Mouse (Mus musculus) heart, embryonic 16.5 days (tissue): ENCODE measurements at regions not wholly inside any gene's neighbourhood (a gene's known extent, or its start where the extent isn't known, plus 50 kb on each side); places are given as distances from the start of the nearest gene placed in this dataset.

Experiments used
- ATAC-seq: fragments of 200-750 bp; cut with Nextera tagmentation; replicated peaks from 2 replicates; pipeline ENCODE4 v1.8.0; 2017; ENCODE audit warnings: moderate number of reproducible peaks; ENCODE audit not compliant: insufficient read depth, low FRiP score; ENCODE audit errors: extremely low read depth
- H3K27ac ChIP-seq: fragments of 300-500 bp; sonication (generic); 2 replicates; pipeline ENCODE4 v1.5.1; 2014; ENCODE audit warnings: mild to moderate bottlenecking, low read length, control low read depth, moderate library complexity
- H3K27me3 ChIP-seq: fragments of 300-500 bp; sonication (generic); 2 replicates; pipeline ENCODE4 v1.6.1; 2014; ENCODE audit warnings: low read length, mixed read lengths; ENCODE audit not compliant: control insufficient read depth, insufficient read depth
- H3K36me3 ChIP-seq: fragments of 300-500 bp; sonication (generic); 2 replicates; pipeline ENCODE4 v1.6.1; 2014; ENCODE audit not compliant: control insufficient read depth, insufficient read depth
- H3K4me1 ChIP-seq: fragments of 300-500 bp; sonication (generic); 2 replicates; pipeline ENCODE4 v1.6.1; 2014; ENCODE audit warnings: low read length, mixed read lengths; ENCODE audit not compliant: control insufficient read depth, insufficient read depth
- H3K4me2 ChIP-seq: fragments of 300-500 bp; sonication (generic); 2 replicates; pipeline ENCODE4 v1.6.1; 2014; ENCODE audit warnings: low read depth, mild to moderate bottlenecking, control low read depth, low read length
- H3K4me3 ChIP-seq: fragments of 300-500 bp; sonication (generic); 2 replicates; pipeline ENCODE4 v1.5.1; 2014; ENCODE audit warnings: mild to moderate bottlenecking, control low read depth, low read length
- H3K9ac ChIP-seq: fragments of 300-500 bp; sonication (generic); 2 replicates; pipeline ENCODE4 v1.6.1; 2014; ENCODE audit warnings: low read length, control low read depth
- H3K9me3 ChIP-seq: fragments of 300-500 bp; sonication (generic); replicated peaks from 2 replicates; pipeline ENCODE4 v1.6.1; 2016; ENCODE audit warnings: low read length; ENCODE audit not compliant: control insufficient read depth
- WGBS: fragments of 180-500 bp; shearing (Covaris S2); extraction: QIAGEN DNeasy Blood & Tissue Kit; methylation state at CpG from one replicate; pipeline ENCODE4 v1.1.7; 2014; 5-methylcytosine and 5-hydroxymethylcytosine counted together

DNA sequence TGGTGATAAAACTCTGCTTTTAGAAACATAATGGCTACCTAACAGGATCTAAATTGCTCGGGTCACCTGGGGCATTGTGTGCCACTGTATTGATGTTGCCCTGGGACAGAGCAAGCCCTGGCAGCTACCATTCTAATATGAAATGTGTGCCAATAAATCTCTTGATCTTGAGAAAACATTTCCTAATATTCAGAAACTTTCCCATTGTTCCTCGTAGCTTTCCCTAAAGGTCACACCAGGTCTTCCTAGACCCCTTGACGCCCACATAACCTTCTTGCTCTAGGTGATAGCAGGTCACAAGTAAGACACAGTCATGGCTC is 378.2 kb upstream of the Mmadhc start:
- no peak for ATAC-seq
- WGBS = 82% methylated on average over 3 of the region's 3 CpGs
- H3K27ac ChIP-seq = no peak overlapping the region
- H3K9me3 ChIP-seq = no peaks in the 10 kb centered on the region
- H3K27me3 ChIP-seq = no peaks in the 10 kb centered on the region
- no peak overlapping the region for H3K4me3 ChIP-seq
- H3K9ac ChIP-seq = no peak overlapping the region
- no peak overlapping the region for H3K4me2 ChIP-seq
- peaks cover 3% of the 10 kb centered on the region; the same call in 1 of the 2 replicates for H3K4me1 ChIP-seq
- H3K36me3 ChIP-seq = no peaks in the 10 kb centered on the region

DNA sequence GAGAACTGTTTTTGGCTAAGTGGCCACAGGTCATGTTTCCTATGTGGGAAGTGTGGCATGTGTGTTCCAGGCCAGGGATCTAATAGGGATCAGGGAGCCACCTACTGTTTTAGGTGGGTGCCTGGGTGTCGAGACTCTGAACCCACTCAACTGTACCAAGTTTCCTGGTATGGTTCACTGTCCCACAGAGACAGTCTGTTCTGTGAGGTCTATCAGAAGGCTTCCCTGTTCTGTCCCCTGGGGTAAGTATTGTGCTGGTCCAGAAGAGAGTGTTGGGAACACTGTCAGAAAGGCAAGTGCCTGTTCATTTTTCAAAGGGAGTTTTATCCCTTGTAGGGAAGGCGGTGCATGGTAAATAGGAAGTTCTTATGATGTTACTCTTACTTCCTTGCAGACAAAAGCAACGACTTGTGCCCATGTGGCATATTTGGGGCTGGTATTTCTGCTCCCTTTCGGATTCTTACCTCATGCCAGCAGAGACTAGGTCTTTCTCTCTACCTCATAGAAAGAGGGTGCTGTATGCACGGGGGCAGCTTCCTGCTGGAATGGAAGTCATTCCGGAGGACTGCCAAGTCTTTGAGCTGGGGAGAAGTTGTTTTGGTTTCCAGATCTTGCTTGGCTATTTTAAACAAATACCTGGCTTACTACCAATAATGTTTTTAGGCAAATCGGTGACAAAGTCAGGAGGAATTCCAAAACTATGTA is 377.7 kb upstream of the Mmadhc start:
- no peaks in the 10 kb centered on the region for H3K9me3 ChIP-seq
- H3K27me3 ChIP-seq = no peaks in the 10 kb centered on the region
- WGBS = 67% methylated on average over 7 of the region's 7 CpGs
- peaks cover 3% of the 10 kb centered on the region; the same call in 1 of the 2 replicates for H3K4me1 ChIP-seq
- no peak for ATAC-seq
- H3K4me3 ChIP-seq = no peak overlapping the region
- no peak overlapping the region for H3K27ac ChIP-seq
- H3K4me2 ChIP-seq = no peak overlapping the region
- H3K9ac ChIP-seq = no peak overlapping the region
- no peaks in the 10 kb centered on the region for H3K36me3 ChIP-seq

DNA sequence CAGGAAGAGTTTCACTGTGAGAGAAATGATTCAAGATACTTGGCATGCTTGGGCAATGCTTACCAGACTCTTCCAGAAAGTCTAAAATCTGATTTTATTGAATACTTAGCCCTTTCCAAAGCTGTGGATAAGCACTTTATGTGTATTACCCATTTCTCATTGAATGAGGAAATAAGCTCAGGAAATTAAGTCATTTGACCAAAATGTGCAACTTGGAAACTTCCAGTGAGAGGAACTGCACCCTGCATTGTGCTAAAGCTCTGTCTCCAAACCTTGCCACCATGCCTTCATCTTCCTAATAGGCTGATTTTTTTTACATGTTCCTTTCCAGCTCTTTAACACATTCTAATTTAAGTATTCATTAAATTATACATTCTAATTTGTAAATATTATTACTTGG is 372.7 kb upstream of the Mmadhc start:
- no peak overlapping the region for H3K27ac ChIP-seq
- H3K36me3 ChIP-seq = no peaks in the 10 kb centered on the region
- no peak overlapping the region for H3K4me3 ChIP-seq
- H3K27me3 ChIP-seq = no peaks in the 10 kb centered on the region
- H3K4me1 ChIP-seq = no peaks in the 10 kb centered on the region
- ATAC-seq = no peak
- no peak overlapping the region for H3K4me2 ChIP-seq
- H3K9ac ChIP-seq = no peak overlapping the region
- 0 out of 2 replicates have a peak, but pooled peaks cover 3% of the 10 kb centered on the region for H3K9me3 ChIP-seq

DNA sequence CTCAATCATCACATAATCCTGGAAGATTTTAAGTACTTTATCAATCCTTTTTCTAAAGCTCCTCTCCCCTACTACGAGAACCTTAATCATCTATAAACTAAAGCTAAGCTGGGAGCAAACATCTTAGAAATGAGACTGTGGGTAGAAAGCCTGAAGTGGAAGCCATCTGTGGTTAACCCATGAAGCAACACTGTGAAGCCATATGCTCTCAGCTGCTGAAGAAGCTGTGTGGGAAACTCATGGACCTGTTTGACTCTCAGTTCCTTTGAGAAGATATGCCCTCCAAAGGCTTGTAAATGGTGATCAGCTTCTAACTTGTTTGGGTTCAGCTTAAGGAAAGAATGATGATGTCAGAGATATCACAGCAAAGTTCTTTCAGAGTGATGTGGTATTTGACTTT is 372.2 kb upstream of the Mmadhc start:
- Histone ChIP-seq H3K27me3 (no peaks in the 10 kb centered on the region), H3K27ac (no peak overlapping the region), H3K4me3 (no peak overlapping the region), H3K9me3 (0 out of 2 replicates have a peak, but pooled peaks cover 3% of the 10 kb centered on the region), H3K4me2 (no peak overlapping the region), H3K9ac (no peak overlapping the region), H3K4me1 (no peaks in the 10 kb centered on the region), H3K36me3 (no peaks in the 10 kb centered on the region)
- WGBS = 72% methylated on average over 1 of the region's 1 CpGs
- ATAC-seq = no peak

DNA sequence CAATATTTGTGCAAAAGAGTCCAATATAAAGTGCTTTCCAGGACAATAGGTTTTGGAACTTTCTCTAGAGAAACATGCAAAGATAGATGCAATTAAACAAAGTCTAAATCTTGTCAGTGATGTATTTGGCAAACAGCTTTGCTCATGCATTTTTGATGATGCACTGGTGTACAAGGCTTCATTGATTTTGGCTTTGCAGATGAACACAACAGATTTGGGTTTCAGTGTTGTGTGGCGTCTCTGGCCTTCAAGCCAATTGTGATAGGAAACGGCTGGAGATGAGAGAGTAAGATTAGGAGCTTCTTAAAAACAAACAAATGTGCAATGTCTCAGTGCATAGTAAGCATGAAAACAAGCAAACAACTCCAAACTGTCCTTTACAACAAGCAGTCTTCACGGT is 370.6 kb upstream of the Mmadhc start:
- Histone ChIP-seq H3K27ac (no peak overlapping the region), H3K36me3 (no peaks in the 10 kb centered on the region), H3K9ac (no peak overlapping the region), H3K4me3 (no peak overlapping the region), H3K4me1 (no peaks in the 10 kb centered on the region), H3K4me2 (no peak overlapping the region), H3K27me3 (no peaks in the 10 kb centered on the region), H3K9me3 (0 out of 2 replicates have a peak, but pooled peaks cover 3% of the 10 kb centered on the region)
- WGBS = 48% methylated on average over 3 of the region's 3 CpGs
- ATAC-seq = no peak

DNA sequence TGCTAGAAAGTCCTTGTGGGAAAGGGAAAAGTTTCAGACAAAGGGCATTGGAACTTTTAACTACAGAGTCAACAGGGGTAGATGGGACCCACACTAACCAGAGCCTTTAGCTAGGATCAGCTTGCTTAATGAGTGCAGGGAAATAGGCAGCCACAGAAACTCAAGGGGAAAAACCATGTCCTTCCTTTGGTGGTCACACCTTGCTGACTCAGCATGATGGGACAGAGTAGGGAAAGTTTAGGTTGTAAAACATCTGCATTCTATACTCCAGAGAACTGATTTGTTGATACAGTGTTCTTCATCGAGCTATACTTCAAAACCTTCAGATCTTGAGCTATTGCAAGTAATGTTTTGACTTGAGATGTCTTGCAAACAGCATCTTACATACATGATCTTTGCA is 365.9 kb upstream of the Mmadhc start:
- WGBS = 83% methylated on average over 1 of the region's 1 CpGs

DNA sequence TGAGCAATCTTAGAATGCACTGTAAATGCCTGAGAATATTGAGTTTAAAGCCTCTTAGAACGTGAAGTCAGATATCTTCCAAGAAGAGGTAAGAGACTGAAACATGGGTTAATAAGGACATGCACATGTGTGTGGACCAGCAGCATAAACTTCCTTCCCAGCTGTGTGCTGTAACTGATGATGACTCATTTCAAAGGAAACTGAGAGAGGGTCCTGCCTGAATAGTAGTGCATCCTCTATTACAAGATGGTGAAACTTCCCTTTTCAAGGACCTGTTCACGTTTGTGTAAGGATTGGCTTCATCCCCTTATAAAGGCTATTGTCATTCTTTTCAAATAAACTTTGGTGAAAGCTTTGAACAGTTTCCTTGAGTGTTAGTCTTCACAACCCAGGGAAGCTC is 363.4 kb upstream of the Mmadhc start:
- Histone ChIP-seq H3K27ac (no peak overlapping the region), H3K4me1 (no peaks in the 10 kb centered on the region), H3K36me3 (no peaks in the 10 kb centered on the region), H3K4me2 (no peak overlapping the region), H3K9me3 (no peaks in the 10 kb centered on the region), H3K4me3 (no peak overlapping the region), H3K27me3 (no peaks in the 10 kb centered on the region), H3K9ac (no peak overlapping the region)
- WGBS = 60% methylated on average over 2 of the region's 2 CpGs
- no peak for ATAC-seq

More for the DNA sequence above, 365.9 kb upstream of the Mmadhc start:
- ATAC-seq = no peak
- Histone ChIP-seq H3K4me3 (no peak overlapping the region), H3K27ac (no peak overlapping the region), H3K36me3 (no peaks in the 10 kb centered on the region), H3K4me2 (no peak overlapping the region), H3K4me1 (no peaks in the 10 kb centered on the region), H3K27me3 (no peaks in the 10 kb centered on the region), H3K9ac (no peak overlapping the region), H3K9me3 (no peaks in the 10 kb centered on the region)

DNA sequence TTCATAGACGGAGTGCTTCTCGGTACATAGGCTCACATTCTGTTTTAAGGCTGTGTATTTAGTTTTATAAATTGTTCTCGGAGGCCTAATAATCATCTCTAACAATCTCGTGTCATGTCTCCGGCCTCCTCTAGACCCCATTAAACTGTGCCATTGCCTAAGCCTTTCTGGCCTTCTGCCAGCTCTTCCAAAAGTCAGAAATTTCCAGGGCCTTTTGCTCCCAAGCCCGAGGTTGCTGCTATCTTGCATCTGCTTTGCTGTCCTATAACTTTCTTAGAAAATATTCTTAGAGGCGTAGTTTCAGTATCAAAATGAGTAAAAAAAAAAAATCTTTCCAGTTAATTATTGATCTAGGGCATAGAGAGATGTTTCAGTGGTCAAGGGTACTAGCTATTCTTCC is 361.2 kb upstream of the Mmadhc start:
- H3K27me3 ChIP-seq = no peaks in the 10 kb centered on the region
- 76% methylated on average over 7 of the region's 7 CpGs for WGBS
- no peak overlapping the region for H3K4me3 ChIP-seq
- no peaks in the 10 kb centered on the region for H3K4me1 ChIP-seq
- no peaks in the 10 kb centered on the region for H3K36me3 ChIP-seq
- no peak for ATAC-seq
- H3K9me3 ChIP-seq = no peaks in the 10 kb centered on the region
- H3K4me2 ChIP-seq = no peak overlapping the region
- no peak overlapping the region for H3K27ac ChIP-seq
- no peak overlapping the region for H3K9ac ChIP-seq

DNA sequence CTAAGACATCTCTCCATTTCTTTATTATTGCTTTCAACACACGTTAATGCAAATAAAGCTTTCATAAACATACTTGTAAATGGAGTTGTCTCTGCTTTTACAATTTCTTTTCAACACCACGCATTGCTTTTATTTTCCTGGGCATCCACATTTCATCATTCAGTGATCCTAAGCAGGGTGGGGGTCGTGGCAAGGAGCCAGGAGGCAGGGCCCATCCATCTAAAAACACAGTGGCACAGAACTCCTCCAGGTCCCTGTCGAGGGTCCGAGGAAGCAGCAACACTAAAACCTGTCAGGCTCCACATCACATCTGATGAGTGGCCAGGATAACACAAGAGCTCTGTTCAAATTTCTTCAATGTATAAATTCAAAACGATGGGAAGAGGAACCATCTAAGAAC is 359.8 kb upstream of the Mmadhc start:
- ATAC-seq = no peak
- no peak overlapping the region for H3K27ac ChIP-seq
- H3K9ac ChIP-seq = no peak overlapping the region
- WGBS = 73% methylated on average over 6 of the region's 6 CpGs
- H3K36me3 ChIP-seq = no peaks in the 10 kb centered on the region
- H3K27me3 ChIP-seq = no peaks in the 10 kb centered on the region
- H3K4me1 ChIP-seq = no peaks in the 10 kb centered on the region
- H3K4me2 ChIP-seq = no peak overlapping the region
- no peak overlapping the region for H3K4me3 ChIP-seq
- no peaks in the 10 kb centered on the region for H3K9me3 ChIP-seq
